Mouse (Mus musculus): ENCODE results near the gene Vcp.
"Not testable (repeated sequence)": the region's sequence is repeated elsewhere in the genome, so short reads cannot be mapped to it uniquely, and the experiment has no call there.

Gene Vcp

DNA sequence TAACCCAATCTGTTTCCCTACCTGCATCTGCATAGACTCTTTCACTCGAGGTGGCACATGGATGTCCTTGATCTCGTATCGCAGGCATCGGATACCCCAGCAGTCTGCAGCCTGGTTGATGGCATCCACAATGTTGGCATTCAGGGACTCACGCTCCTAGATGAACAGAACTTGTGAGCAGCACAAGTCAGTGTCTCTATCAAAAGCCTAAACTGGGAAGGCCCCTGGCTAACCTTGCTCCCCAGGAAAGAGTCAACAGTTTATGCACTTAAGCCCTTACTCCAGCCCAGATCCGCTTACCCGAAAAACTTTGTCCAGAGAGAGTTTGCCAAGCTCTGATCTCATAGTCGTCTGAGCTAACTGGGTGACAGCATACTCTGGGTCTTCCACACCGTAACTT is 29.4 kb upstream of the Vcp start:
- no peak for DNase-seq (ENCODE audit: extremely low spot score, low spot score)

DNA sequence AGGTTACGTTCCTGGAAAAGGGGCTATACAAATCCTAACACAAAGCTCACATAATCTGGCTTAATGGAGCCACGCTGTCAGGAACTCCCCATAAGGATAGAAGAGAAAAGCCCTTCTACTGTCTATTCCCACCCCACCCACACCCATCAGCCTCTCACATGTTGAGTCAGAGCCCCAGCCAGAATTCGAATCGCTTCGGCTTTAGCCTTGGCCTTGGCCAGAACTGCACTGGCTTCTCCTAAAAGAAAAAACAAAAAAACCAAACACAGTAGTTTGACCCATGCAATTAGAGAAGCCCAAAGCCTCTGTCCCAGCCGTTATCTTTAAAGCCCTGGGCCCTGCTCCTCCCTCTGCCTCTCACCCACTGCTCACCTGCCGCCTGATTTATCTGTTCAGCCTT is 28.8 kb upstream of the Vcp start:
- no peak for DNase-seq (ENCODE audit: extremely low spot score, low spot score)

DNA sequence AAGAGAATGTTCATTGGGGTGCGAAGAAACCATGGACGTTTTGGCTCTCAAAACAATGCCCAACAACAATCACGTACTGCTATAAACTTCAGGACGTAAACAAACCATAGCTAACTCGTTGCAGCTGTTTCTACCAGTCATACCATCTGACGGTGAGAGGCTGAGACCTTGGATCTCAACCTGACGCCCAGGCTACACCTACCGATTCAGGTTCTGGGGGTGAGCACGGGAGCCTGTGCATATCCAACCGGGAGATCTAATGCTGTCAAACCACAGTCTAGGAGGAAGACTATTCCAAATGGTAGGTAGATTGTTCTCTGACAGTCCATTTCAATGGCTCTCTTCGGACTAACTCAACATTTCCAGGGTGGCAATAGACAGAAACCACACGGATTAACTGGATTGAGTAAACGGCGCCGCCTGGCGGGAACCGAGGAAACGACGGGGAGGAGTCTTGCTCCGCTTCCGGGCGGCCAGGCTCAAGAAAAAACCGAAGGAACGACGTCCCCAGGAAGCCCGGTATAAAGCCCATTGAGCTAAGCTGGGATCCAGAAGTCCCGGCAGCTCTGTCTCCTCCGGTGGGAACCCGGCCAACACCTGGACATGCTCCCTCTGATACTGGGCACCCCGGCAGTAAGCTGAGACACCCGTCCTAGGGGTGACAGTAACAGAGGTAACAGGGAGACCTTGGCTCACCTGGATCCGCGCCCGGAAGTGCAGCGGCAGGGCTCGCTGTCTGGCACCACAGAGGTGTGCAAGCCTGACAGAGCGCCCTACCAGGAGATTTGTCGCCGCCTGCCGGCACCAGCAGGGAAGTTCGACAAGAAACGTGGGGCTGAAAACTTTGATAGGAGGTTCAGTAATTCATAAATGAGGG is 25.0 kb upstream of the Vcp start, which contains the start of gene Pigo:
Gene Pigo (minus strand): TSS at position 736 of the 877 bp plus-strand sequence.
- peak; percentile 90 for DNase-seq (ENCODE audit: extremely low spot score, low spot score)

DNA sequence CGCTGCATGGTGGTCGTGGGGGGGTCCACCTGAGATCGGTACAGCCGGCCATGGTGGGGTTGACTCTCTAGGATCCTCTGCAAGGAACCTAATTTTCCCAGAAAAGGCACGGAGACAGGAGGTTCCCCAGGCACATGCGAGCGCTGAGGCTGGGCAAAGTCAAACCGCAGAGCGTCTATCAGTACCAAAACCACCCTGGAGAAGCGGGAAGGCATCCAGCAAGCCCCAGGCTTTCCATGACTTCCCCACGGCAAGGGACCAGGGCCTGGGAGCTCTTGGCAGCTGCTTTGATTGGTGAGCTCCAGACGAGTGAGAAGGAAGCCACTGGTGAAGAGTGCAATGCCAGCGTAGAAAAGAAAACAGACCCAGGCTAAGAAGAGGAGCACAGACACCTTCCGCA is 24.4 kb upstream of the Vcp start:
- DNase-seq (ENCODE audit: extremely low spot score, low spot score): no peak

DNA sequence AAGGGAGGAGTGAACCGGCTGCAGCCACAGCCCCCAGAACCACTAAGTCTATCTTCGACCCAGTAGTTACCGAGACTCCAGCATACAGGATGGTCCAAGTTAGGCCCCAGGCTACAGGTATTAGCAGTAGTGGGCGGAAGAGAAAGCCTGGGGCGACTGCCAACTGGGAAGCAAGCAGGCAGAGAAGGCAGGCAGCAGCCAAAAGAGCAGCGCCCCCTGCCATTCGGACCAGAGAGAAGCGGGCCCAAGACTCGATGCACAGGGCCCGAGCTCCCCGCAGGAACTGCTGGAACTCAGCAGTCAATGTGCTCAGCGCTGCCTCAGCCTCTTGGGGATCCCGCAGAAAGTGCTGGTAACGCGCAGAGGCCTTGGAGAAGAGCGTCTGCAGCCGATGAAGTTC is 21.0 kb upstream of the Vcp start:
- DNase-seq (ENCODE audit: extremely low spot score, low spot score): no peak

DNA sequence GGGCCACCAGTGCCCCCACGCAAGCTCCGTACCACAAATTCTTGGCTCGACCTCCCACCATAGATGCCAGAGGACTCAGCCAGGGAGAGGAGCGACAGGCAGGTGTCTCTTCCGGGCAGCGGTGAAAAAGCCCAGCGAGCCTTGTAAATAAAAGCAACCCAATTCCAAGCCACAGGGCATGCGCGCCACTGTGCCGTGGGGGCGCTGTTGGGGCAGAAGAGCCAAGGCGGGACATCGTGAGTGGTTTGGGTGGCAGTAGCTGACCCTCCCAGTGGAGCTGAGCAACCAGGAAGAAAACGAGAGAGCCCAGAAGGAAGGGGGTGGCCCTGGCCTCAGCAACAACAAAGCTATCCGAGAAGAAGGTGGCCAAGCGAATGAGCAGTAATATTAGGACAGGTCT is 20.6 kb upstream of the Vcp start:
- no peak for DNase-seq (ENCODE audit: extremely low spot score, low spot score)

DNA sequence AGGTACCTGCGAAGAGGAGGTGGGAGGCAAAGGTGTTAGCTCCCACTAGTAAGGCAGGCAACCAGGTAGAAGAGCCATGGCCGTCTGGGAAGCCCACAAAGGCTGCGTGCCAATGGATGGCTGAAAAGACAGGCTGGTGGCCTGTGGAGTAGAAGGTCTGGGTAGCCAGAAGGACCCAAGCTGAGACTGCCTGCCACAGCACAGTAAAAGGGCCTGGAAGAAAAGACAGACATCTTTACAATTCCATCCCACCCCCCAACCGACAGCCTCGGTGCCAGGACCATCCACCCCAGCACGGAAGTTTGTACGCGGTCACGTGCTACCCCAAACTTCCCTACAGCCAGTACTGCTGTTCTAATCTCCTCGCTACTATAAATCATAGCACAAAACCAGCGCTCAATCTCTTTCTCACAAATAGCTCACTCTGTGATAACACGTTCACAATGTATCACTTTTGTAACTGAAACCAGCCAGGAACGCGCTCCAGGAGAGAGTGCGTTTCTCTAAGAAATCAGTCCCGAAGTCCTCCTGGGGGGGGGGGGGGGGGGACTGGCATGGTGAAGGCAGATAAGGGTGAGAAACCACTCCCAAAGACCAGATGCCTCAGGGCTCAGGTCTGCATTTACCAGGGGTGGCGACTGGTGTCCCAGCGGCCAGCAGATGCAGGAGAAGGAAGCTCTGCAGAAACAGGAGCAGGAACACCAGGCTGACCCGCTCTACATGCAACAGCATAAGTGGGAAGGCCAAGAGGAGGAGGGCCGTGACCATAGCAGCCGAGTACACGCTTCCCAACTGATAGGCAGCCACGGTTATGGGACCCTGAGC is 19.5 kb upstream of the Vcp start:
- DNase-seq (ENCODE audit: extremely low spot score, low spot score): no peak

DNA sequence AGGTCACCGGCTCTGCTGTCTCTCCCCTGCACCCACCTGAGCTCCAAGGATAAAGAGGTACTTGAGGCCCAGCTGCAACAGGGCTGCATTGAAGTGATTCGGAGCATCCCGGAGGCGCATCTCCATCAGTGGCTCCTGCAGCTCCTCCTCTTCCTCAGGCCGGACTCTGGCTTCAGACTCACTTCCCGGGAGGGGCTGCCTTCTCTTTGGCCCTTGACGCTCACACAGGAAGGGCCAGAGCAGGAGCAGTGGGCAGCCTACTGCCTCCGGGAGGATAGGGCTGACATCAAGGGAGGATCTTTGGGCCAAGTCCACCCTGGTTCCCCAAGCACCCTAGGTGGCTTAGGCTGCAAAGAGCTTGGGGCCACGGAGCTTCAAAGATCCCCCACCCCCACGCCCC is 18.9 kb upstream of the Vcp start:
- no peak for DNase-seq (ENCODE audit: extremely low spot score, low spot score)

DNA sequence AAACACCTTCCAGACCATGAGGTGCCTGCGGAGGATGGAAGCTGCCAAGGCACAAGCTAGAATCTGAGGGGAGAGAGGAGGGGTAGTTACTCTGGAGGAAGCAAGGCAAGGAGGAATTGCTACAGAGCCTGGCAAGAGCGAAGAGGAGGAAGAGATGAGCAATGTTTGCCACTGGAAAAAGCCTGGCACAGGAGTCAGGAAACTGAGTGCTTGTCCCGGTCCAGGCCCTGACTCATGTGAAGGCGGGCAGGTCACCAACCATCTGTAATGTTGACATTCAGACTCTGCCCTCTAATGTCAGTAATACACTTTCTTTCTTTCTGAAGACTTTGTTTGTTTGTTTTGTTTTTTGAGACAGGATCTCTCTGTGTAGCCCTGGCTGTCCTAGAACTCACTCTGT is 17.8 kb upstream of the Vcp start:
- DNase-seq (ENCODE audit: extremely low spot score, low spot score): no peak

DNA sequence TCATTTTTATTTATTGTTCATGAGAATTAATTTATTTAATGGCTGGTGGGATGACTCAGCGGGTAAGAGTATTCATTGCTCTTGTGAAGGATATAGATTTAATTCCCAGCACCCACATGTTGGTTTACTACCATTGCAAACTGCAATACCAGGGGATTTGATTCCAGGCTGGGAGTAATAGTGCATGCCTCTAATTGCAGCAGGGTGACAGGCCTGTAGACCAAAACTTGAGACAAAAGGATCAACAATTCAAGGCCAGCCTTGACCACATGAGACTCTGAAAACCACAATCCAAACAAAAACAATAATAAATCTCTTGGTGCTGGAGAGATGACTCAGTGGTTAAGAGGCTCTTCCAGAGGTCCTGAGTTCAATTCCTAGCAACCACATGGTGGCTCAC is 11.8 kb upstream of the Vcp start:
- DNase-seq (ENCODE audit: extremely low spot score, low spot score): no peak

DNA sequence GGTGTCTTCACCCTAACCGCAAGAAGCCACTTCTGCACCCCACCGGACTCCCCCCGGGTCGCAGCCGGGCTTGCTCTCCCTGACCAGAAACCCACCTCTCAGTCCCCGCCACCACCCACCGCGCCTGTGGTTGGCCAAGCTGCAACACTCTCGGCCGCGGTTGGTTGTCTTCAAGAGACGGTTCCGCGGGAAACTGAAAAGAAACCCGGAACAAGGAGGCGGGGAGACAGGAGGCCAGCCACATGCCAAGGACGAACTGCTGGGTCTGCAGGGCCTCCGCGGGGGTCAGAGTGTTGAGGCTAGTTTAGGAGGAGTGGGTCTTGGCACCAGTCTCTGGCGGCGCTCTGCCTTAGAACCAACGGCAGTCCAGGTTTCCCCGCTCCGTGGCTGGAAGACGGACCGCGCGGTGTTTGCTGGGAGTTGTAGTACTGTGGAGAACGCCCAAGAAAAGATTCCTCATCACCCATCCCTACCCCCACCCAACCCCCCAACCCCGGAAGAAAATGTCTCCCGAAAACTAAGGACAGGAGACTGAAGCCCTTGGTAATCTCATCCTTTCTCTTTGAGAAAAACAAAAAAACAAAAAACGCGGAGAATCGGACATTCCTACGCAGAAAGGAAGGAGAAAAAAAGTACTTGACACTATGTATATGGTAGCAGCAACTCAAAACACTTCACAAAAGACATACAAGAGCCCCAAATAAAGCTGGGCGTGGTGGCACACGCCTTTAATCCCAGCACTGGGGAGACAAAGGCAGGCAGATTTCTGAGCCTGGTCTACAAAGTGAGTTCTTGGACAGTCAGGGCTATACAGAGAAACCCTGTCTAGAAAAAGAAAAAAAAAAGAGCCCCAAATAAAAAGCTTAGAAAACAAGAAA is 10.1 kb upstream of the Vcp start, which contains the start of gene Fancg:
Gene Fancg (minus strand): TSS at position 346 of the 878 bp plus-strand sequence.
- DNase-seq (ENCODE audit: extremely low spot score, low spot score): peak; percentile 87

DNA sequence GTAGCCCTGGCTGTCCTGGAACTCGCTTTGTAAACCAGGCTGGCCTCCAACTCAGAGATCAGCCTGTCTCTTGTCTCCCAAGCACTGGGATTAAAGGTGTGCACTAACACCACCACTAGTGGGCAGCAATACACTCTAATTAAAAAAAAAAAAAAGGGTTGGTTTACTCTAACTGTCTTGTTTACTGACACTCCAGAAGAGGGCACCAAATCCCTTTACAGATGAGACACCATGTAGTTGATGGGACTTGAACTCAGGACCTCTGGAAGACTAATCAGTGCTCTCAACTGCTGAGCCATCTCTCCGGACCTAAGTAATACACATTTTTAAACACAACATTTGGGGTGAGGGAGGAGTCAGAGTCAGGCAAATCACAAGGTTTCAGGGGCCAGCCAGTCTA is 5.5 kb upstream of the Vcp start:
- DNase-seq (ENCODE audit: extremely low spot score, low spot score): no peak

DNA sequence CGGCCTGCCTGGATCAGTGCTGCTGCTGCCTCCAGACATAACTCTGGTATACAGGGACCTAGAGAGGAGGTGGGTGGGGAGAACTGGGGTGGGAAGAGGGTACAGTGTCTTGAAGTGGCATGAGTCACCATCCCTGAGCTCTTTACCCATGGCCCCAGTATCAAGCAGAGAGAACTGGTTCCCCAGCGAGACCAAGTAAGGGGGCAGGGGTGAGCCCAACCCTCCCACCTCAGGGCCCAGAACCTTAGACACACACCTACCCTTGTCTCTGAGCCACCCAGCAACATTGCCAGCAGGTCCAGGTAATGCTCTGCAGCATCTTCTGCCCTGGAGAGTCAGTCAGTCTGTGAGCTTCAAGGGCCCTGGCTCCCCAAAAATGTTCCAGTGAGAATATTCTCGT is 4.6 kb upstream of the Vcp start:
- no peak for DNase-seq (ENCODE audit: extremely low spot score, low spot score)

DNA sequence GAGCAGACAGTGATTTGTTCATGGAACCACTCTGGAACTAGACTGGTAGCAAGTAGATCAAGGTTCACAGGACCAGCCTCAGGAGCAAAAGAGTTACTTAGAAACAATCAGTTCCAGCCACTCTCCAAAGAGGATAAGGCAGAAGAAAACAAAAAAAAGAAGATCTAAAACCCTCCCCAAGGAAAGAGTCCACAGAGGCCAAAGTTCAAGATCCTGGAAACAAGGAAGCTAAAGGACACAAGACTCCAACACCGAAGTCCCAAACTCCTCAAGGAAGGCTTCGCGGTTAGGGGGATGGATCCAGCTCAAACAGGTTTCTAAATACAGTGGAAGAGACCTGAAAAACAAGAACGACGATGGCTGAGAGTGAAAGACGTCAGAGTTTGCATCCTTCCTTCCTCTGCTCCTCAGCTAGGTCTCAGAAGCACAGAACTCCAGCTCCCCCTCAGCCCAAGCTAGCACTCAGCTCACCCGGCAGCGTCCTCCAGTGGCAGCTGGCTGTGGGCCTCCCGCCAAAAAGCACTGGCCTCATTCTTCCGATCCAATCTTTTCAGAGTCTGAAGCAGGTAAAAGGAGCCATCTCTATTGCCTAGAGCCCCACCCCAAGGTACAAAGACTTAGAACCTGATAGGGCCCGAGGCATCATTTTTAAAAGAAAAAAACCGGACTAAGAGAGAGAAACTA is 2.6 kb upstream of the Vcp start:
- DNase-seq (ENCODE audit: extremely low spot score, low spot score): no peak

DNA sequence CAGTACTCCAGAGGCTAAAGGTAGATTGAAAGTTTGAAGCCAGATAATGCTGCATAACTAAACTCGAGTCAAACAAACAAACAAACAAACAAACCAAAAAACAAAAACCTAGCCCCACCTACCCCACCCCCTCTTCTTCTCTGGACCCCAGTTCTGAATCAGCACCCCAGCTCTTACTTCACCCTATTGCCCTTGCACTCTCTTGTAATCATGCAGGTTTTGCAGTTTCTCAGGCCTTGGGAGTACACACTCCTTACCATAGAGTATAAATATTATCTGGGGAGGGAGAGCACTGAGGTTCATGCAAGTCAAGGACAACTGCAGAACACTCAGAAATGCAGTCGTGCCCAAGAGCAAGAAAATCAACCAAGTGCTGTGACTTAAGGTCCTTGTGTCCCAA is 965 bp upstream of the Vcp start:
- no peak for DNase-seq (ENCODE audit: extremely low spot score, low spot score)

DNA sequence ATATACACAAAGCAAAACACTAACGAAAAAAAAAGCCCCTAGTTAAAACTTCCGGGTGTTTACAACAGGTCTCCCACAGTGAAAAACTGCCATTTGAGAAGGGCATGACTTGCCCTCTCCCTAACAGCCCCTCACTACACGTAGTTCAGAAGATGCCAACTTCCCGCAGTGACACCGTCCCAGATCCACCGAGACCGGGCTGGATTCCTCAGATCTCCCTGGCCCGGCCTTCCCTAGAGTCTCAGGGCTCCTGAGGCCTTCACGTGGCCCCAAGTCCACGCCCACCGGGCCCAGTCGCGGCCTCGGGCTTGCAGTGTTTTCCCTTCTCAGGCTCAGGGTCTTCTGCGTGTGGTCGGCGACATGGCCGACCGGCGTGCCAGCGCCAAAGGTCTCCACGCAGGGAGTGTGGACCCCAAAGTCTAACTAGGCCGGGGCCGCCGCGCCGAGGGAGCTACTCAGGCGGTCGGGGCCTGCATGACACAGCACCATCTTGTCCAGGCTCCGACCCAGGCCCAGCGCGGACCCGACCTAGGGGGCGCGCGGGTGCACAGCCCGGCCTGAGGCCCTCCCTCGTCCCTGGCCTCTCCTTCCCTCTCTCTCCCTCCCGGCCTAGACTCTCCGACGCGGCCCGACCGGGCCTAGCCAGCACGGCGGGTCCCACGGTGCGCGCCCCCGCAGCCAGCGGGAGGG is 711 bp downstream of the Vcp start:
- DNase-seq (ENCODE audit: extremely low spot score, low spot score): peak; percentile 88

DNA sequence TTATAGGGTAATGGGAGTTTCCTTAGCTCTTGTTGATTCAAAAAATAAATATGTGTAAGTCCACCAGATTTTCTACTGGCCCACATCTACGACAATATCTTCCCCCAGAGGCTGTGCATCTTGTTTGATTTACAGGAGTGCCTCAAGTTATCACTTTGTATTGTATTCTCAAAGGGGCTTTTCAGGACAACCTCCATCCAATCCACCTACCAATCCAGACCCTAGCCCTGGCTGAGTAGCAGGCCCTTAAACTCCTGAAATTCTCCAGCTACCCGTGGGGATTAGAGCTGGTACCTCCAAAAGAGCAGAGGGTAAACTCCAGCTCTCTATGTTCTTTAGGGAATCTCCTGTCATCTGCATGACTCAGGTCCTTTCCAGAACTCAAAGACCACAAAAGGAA is 2.3 kb downstream of the Vcp start:
- no peak for DNase-seq (ENCODE audit: extremely low spot score, low spot score)

DNA sequence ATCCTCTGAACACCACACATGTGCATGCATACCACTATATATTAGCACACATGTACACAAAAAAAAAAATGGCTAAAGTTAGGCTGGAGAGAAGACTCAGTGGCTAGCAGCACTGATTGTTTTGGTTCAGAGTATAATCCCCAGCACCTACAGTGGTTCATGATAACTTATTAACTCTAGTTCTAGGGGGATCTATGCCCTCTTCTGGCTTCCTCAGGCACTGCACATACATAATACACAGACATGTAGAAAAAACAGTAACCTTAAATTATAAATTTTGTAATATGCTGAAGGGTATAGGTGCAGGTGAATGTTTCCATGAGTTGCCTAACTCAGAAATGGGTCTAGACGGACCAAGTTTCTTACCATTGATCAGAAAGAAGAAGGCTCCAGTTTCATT is 12.0 kb downstream of the Vcp start:
- no peak for DNase-seq (ENCODE audit: extremely low spot score, low spot score)

DNA sequence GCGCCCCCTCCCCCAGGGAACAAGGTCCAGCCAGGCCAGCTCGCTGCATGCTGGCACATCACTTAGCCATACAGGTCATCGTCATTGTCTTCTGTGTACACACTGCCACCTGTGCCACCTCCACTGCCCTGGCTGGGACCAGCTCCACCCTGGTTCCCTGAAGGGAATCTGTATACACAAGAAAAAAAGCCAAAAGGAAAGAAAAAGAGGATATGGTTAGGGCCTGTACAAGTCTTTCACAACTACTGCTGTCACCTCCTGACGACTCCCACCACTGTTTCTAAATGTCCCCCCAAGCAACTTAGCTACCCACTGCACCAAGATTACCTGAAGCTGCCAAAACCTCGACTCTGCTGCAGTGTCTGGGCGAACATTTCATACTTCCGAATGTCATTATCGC is 19.8 kb downstream of the Vcp start:
- DNase-seq (ENCODE audit: extremely low spot score, low spot score): not testable (repeated sequence)

DNA sequence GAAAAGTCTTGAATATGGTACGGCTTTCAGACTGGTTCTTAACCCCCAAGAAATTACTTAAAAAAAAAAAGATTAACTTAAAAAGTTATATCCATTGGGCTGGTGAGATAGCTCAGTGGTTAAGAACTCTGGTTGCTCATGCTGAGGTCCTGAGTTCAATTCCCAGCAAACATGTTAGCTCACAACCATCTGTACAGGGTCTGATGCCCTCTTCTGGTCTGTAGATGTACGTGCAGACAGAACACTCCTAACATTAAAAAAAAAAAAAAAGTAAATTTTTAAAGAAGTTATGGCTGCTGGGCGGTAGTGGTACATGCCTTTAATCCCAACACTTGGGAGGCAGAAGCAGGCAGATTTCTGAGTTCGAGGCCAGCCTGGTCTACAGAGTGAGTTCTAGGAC is 22.2 kb downstream of the Vcp start:
- no peak for DNase-seq (ENCODE audit: extremely low spot score, low spot score)
